Mouse (Mus musculus): ENCODE measurements around the gene Prune2.

- TF ChIP-seq CTCF (IDR thresholded peaks at IDR 0.05; ENCODE audit: low read depth, low read length) (no peak), POLR2A (IDR thresholded peaks at IDR 0.05; ENCODE audit: insufficient read depth, low read length) (no peak)
Measured at GRCm38 (mm10) chr19:17168186-17168585, 212.3 kb downstream of the Prune2 start.
